Mouse (Mus musculus): ENCODE measurements around the gene Ppp1r12b.

Ppp1r12b gene

GRCm38 (mm10) chr1:134940863-134941262 is 14.9 kb downstream of the Ppp1r12b start:
- DNase-seq (ENCODE audit: low read depth) = no peak

DNA sequence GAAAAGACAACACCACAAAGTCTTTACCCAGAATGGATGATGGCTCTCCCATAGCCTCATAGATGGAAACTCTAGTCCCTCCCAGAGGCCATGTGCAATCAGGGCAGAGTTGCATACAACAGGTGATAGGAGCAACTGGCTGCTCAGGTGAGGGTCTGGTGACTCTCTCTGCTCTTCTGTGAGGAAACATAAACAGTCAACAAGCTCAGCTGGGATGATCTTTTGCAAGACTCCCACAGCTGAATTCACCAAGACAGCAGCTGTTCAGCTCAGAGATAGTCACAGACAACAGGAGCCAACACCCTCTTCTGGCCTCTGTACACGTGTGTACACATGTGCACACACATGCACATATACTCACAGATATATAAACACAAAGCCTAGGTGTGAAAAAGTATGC is 17.5 kb downstream of the Ppp1r12b start:
- DNase-seq (ENCODE audit: low read depth) = no peak

GRCm38 (mm10) chr1:134936335-134936734 is 19.4 kb downstream of the Ppp1r12b start:
- DNase-seq (ENCODE audit: low read depth) = no peak

DNA sequence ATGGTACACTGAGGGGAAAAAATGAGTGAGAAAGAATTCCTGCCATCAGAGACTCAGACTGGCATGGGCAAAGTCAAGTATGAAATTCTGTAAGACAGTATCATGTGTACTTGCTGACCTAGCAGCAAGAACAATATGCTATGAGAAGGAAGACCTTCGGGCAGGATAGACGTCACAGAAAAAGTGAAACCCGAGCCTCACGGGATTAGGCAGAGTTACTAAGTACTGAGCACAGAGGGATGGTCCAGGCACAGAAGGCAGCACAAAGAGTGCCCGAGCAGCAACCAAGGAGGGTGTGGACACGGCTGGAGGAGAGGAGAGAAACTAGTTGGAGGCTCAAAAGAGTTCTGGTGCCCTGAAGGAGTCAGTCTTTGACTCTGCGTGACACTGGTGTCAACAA is 23.3 kb downstream of the Ppp1r12b start:
- peak; percentile 28 for DNase-seq (ENCODE audit: low read depth)

DNA sequence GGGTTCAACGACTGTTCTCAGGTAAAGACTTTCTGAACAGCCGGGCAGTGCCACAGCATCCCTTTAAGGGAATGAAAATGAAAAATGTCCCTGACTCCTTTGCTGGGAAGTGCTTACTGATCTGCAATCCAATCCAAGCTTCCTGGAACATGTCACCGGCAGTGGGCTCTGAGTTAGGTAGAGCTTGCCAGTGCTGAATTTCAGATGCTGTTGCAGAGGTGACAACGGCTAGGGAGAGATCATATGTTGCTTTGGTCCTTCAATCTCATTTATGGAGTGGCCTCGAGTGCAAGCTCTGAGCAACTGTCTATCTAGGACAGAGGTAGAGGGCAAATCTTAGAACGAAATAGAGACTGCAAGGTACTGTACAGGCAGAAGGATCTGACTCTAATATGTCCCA is 36.7 kb downstream of the Ppp1r12b start:
- DNase-seq (ENCODE audit: low read depth) = no peak

- no peak for DNase-seq (ENCODE audit: low read depth)
These were observed 40.3 kb downstream of the Ppp1r12b start for GRCm38 (mm10) chr1:134915421-134915820.

DNA sequence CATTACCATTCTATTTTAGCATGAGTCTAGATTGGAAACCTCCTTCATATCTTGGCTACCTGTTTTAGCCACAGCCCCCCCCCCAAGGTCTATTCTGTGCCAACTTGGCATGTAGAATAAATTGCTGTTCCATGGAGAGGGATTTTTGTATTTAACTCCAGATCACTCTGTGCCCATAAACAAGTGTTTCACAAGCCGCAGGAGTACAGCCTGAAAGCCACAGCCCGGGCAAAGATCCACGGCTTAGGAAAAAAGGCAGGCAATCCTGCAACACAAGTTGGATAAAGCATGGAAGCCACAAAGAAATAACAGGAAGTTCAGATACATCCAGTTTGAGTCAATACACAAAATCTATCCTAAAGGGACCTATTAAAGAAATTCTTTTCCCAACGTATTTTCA is 42.2 kb downstream of the Ppp1r12b start:
- DNase-seq (ENCODE audit: low read depth) = no peak

DNA sequence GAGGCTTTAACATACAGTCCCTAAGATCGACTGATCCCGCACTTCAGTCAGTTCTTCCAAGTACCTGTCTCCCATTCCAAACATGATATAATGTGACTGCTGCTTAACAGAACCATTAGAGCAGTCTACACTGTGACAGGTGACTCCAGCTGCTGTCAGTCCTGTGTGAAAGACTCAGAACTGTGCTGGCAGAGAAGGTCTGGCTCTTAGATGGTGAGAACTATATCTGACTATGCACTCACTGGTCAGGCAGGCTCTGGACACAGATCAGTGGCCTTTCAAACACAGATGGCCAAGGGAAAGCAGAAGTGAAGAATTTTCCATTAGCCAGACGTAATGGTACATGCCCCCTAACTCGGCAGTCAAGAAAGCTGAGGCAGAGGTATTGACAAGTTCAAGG is 43.9 kb downstream of the Ppp1r12b start:
- peak; percentile 21 for DNase-seq (ENCODE audit: low read depth)

DNA sequence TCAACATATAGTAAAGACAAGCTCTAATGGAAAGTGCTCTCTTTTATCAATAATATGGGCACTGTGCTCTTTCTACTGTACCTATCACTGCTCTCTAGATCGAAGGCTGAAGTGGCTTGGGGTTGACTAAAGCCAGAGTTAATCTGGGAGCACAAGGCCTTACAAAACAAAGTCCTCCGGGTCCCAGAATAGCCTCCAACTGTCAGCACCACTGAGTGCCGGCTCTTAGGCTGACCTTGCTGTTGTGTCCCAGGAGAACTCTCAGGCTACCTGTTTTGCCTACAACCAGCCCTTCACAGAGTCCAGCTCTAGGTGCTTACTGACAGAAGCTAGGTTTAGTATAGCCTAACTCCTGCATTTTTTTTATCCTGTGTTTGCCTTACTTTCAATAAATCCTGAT is 45.7 kb downstream of the Ppp1r12b start:
- DNase-seq (ENCODE audit: low read depth) = no peak

GRCm38 (mm10) chr1:134909442-134909841 is 46.3 kb downstream of the Ppp1r12b start:
- DNase-seq (ENCODE audit: low read depth) = peak; percentile 15

DNA sequence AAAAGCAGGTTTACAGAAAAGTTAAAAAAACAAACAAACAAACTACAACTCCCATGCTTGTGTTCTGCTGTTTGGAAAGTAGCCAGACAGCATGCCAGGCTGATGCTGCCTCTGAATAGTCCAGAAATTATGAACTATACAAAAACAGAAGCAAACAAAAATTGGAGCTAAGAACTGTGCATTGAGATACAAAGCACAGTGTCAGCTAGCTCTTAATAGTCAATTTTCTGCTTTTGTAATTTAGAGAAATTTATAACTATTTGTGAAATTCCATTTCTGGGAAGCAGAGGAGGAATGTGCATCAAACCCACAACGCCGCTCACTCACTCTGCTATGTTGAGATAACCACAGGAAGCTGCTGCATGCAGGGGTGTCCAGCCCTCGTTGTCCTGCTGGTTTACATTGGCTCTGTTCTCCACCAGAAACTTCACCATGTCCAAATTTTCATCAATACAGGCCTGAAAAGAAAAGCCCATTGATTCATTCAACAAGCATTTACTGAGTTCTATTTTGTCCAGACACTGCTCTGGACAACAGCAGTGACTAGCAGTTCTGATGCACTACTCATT is 53.6 kb downstream of the Ppp1r12b start:
- DNase-seq (ENCODE audit: low read depth) = peak; percentile 54

DNA sequence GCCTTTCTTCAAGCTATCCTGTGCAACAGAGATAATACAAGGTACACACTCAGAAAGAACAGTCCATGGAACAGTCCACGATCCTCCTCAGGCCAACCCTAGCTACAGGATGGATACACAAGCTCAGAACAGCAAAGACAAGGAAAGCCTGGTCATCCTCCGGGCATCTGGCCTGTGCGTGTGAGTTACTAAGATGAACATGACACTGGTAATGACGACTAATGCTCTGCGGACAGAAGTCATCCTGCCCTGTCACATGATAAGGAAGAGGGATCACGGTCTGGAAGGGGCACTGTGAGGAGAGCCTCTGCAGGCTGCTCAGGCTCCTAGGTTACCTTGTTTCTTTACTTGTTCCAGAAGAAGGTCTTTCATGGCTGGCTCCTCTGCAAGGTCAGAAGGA is 59.7 kb downstream of the Ppp1r12b start:
- no peak for DNase-seq (ENCODE audit: low read depth)

DNA sequence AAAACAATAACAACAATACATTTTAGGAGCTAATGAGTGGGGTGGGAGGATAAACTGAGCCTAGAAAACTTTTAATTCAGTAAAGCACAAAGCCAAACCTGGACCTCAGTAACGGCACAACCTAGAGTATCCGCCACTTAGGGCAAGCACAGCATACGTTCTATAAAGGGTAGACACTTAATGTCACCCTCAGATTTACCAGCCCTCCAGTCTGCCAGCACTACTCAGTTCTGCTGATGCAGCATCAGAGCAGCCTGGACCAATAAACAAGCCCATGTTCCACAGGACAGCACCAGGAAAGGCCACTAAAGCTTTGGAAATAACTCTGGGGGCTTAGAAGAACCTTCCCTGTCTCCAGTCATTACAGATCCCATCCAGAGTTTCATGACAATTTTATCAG is 60.9 kb downstream of the Ppp1r12b start:
- DNase-seq (ENCODE audit: low read depth) = no peak

DNA sequence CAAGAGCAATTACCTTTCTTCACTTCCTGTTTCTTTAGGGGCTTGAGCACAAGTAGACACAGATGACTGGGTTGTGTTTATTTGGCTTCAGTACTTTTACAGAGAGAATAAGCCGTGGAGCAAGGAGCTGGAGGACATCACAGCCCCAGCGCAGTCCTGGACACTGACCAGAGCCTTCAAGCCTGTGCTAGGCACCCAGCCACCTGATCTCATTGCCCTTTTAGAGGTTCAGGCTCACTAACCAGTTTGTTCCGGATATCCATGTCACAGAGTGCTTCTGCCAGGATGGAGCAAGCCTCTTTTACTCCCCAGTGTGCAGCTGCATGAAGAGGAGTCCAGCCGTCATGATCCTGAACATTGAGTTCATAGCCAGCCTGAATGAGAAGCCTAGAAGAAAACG is 63.8 kb downstream of the Ppp1r12b start:
- no peak for DNase-seq (ENCODE audit: low read depth)

GRCm38 (mm10) chr1:134889629-134890028 is 66.1 kb downstream of the Ppp1r12b start:
- no peak for DNase-seq (ENCODE audit: low read depth)

DNA sequence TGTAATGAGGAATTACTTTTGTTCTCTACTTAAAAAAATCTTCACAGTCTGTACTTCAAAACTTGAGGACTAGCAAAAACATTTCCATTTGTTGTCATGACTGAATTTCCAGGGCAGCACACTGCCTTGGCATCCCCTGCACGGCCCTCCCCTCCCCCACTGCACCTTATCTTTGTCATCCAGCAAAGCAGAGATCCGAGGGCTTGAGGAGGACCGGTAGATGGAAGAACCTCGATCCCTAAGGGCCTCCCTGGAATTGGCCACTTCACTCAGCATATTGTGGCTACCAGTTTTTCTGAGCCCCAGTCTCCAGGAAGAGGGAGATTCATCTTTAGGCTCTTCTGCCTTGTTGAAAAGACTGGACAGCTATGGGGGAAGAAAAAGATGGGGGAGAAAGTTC is 79.9 kb downstream of the Ppp1r12b start:
- no peak for DNase-seq (ENCODE audit: low read depth)

DNA sequence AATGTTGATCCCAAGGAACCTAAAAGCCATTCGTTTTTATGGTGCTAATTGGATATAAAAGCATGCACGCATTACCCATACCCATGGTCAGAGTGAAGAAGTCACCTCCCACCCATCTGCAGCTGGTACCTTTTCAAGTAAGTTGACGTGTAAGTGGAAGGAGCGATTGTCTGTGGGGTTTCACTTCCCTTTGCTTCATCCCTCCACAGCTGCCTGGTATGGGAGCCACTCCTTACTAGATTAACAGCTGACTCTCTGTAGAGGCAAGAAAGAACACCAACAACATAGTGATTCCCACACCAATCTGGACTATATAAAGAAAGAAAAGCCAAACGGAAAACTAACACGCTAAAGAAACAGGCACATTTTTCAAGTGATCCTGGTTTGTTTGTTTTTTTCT is 83.1 kb downstream of the Ppp1r12b start:
- DNase-seq (ENCODE audit: low read depth) = no peak

DNA sequence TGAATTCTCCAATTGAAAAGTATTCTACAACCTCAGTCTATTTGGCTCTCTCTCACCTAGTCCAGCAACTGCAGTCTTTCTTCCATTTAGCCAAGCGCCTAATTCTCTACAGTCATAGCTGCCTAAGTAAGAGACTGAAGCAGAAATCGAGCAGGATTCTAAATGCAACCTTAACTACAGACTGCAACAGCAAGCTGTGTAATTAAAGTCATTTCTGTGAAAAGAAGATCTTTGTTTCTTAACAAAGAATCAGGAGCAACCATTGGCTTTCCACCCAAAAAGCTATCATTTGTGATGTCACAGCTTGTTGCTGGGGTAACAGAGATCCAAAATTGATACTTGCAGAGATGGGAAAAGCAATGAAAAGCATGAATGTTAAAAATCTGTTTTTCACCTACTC is 89.3 kb downstream of the Ppp1r12b start:
- no peak for DNase-seq (ENCODE audit: low read depth)

DNA sequence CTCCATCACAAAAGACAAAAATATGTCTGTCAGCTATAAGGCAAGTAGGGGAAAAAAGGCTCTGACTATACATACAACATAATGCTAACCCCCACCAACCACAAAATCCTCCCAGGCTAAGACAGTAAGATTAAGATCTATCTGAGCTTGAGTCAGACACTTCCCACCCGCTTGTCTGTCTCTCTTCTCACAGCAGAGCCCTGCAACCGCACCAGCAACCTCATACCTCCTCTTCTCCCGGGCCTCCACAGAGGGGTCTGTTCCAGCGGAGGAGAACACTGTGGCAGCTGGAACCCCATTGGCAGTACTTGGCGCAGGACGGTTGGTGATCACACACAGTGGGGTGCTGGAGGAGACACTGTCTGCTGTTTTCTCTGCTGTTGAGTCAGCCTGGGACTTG is 90.2 kb downstream of the Ppp1r12b start:
- DNase-seq (ENCODE audit: low read depth) = peak; percentile 56

GRCm38 (mm10) chr1:134860538-134860937 is 95.2 kb downstream of the Ppp1r12b start:
- no peak for DNase-seq (ENCODE audit: low read depth)

GRCm38 (mm10) chr1:134858344-134859053 is 97.2 kb downstream of the Ppp1r12b start:
- DNase-seq (ENCODE audit: low read depth) = no peak

DNA sequence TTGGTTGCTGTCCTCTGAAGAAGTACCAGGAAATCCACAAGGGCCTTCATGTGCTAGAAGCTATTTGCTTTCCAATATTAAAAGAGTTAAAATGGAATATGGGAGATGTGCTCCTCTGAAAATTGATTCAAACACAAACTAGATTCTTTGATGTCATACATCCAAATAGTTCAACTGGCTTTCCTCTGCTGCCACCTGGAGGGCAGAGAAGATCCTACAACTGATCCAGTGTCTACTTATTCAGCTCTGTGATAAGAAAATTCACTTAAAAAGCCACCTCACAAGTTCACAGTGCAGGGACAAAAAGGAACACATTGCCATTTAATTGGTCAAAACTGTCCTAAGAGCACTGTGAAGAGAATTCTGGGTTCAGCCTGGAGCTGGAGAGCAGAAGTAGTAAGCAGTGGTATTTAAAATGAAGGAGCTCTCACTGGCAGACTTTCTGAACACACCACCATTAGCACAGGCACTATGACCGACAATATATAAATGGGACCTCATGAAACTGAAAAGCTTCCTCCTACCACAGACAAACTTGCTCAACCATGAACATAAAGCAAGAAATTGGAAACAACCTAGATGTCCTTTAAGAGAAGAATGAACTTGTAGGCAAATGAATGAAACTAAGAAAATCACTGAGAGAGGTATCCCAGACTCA is 101.3 kb downstream of the Ppp1r12b start:
- peak; percentile 70 for DNase-seq (ENCODE audit: low read depth)

DNA sequence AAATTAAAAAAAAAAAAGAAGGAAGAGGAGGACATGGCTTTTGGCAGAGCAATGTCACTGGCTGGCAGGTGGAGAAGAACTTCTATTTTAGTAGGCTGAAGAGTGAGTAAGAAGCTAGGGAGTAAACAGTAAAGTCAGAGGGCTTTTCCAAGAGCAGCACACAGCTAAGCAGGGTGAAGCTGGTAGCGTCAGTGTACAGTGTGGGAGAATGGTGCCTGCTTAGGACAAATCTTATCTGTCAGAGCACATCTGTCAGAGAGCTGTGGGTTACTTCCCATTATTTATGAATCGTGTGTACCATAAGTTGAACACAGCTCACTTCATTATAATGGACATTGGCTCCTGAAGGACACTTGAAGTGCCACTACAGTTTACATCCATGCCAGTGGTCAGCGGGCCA is 102.9 kb downstream of the Ppp1r12b start:
- DNase-seq (ENCODE audit: low read depth) = no peak

GRCm38 (mm10) chr1:134851211-134851610 is 104.5 kb downstream of the Ppp1r12b start:
- no peak for DNase-seq (ENCODE audit: low read depth)
